Mouse (Mus musculus): ENCODE data around the gene Apeh. TPM values are rescaled to one million over a fixed set of nuclear protein-coding genes. Genes with fewer than 3 reads are reported as not detected.

The Apeh gene
- polyA plus RNA-seq, 1 experiment = 21.2 TPM

DNA sequence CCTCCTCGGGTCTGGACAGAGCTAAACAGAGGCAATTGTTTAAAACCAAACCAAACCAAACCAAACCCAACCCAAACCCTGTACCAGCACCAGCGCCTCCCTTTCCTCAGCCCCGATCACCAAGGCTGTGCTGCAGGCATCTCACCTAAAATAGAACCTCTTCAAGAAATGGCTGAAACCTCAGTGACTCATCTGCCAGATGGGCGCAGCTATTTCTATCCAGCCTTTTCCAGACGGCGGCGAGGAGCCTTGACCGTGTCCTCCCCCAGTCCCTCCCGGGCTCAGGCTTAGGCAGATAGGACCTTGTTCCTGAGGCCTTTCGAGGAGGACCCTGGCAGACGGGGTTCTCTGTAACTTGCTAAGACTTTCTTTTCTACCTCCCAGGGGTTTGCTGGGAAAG, 33.8 kb upstream of the Apeh start:
- no peaks in the 10 kb centered on the region for H3K27me3 ChIP-seq (ENCODE audit: control insufficient read depth, insufficient read depth, low read length)
- no peaks in the 10 kb centered on the region for H3K36me3 ChIP-seq (ENCODE audit: control insufficient read depth, insufficient read depth, low read length)
- no peak overlapping the region for H3K27ac ChIP-seq (ENCODE audit: control insufficient read depth, insufficient read depth, low read depth, low read length)
- TF ChIP-seq POLR2A (IDR thresholded peaks at IDR 0.05; ENCODE audit: control insufficient read depth, low read depth, low read length) (no peak), CTCF (IDR thresholded peaks at IDR 0.05; ENCODE audit: control insufficient read depth, insufficient read depth, insufficient replicate concordance, low read depth, low read length) (no peak)
- H3K4me1 ChIP-seq (ENCODE audit: control insufficient read depth, insufficient read depth, low read length) = no peaks in the 10 kb centered on the region
- no peak overlapping the region for H3K4me3 ChIP-seq (ENCODE audit: control insufficient read depth, low read depth, low read length)

DNA sequence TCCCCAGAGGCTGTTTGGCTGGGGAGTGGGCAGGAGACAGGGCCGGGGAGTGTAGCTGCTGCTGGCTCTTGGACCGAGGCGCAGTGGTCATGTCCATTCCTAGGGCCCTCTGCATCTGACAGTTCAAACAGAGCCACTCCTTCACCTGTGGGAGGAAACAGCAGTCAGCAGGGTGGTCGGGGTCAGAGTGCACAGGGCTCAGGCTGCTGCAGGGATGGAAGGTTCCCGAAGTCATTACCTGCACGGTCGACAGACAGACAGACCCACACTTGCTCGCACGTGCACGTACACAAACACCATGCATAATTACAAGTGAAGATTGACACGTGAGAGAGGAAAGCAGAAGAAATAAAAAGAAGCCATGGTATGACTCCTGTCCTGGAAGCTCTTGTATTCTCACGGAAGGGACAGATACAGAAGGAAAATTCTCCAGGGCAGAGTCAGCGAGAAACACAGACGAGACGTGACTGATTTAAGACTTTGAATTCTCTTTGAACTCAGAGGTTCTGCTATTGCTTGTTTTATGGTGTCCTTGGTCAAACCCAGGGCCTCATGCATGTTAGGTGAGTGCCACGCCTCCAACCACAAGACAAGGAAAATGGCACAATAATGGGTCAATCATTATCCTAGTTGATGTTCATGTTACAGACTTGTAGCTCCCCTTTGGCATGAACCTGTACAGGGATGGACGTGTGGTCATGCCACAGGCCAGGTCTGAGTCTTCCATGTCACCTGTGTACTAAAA, 32.2 kb upstream of the Apeh start:
- no peaks in the 10 kb centered on the region for H3K36me3 ChIP-seq (ENCODE audit: control insufficient read depth, insufficient read depth, low read length)
- H3K27me3 ChIP-seq (ENCODE audit: control insufficient read depth, insufficient read depth, low read length) = no peaks in the 10 kb centered on the region
- H3K27ac ChIP-seq (ENCODE audit: control insufficient read depth, insufficient read depth, low read depth, low read length) = no peak overlapping the region
- H3K4me3 ChIP-seq (ENCODE audit: control insufficient read depth, low read depth, low read length) = no peak overlapping the region
- no peaks in the 10 kb centered on the region for H3K4me1 ChIP-seq (ENCODE audit: control insufficient read depth, insufficient read depth, low read length)
- TF ChIP-seq CTCF (IDR thresholded peaks at IDR 0.05; ENCODE audit: control insufficient read depth, insufficient read depth, insufficient replicate concordance, low read depth, low read length) = no peak
- no peak for TF ChIP-seq POLR2A (IDR thresholded peaks at IDR 0.05; ENCODE audit: control insufficient read depth, low read depth, low read length)

DNA sequence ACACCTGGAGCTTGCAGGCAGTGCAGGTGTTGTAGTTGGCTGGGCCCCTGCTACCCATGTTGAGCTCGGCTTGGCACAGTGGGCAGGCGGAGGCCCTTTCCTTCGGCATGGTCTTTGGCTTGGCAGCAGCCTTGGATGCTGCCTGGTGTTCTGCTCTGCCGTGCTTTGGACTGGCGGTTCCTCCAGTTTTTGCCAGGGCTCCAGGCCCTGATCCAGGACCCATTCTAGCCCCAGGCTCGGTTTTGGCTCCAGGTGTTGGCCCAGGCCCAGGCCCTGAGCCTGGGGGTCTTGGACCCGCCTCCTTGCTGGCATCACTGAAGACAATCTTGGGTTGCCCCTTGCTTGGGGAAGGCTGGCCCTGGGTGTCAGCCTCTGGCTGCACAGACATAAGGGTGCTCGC, 31.3 kb upstream of the Apeh start:
- H3K4me1 ChIP-seq (ENCODE audit: control insufficient read depth, insufficient read depth, low read length) = no peaks in the 10 kb centered on the region
- TF ChIP-seq POLR2A (IDR thresholded peaks at IDR 0.05; ENCODE audit: control insufficient read depth, low read depth, low read length) (no peak), CTCF (IDR thresholded peaks at IDR 0.05; ENCODE audit: control insufficient read depth, insufficient read depth, insufficient replicate concordance, low read depth, low read length) (no peak)
- H3K27me3 ChIP-seq (ENCODE audit: control insufficient read depth, insufficient read depth, low read length) = no peaks in the 10 kb centered on the region
- H3K27ac ChIP-seq (ENCODE audit: control insufficient read depth, insufficient read depth, low read depth, low read length) = no peak overlapping the region
- H3K4me3 ChIP-seq (ENCODE audit: control insufficient read depth, low read depth, low read length) = no peak overlapping the region
- no peaks in the 10 kb centered on the region for H3K36me3 ChIP-seq (ENCODE audit: control insufficient read depth, insufficient read depth, low read length)

DNA sequence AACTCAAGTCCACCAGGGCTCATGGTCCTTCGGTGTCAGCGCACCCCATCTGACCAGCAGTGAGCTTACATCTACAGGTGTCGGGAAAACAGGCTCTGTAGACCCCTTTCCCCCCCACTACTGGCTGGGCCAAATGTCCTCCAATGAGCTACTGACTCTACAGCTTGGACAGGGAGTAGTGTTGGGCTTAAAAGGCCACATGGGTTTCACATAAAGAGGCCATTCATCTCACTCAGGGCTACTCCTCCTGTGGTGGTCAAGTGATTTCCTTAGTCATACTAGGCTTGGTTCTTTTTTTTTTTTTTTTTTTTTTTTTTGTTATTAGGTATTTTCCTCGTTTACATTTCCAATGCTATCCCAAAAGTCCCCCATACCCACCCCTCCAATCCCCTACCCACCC, 29.5 kb upstream of the Apeh start:
- H3K4me3 ChIP-seq (ENCODE audit: control insufficient read depth, low read depth, low read length) = no peak overlapping the region
- H3K36me3 ChIP-seq (ENCODE audit: control insufficient read depth, insufficient read depth, low read length) = no peaks in the 10 kb centered on the region
- TF ChIP-seq CTCF (IDR thresholded peaks at IDR 0.05; ENCODE audit: control insufficient read depth, insufficient read depth, insufficient replicate concordance, low read depth, low read length) = no peak
- no peak for TF ChIP-seq POLR2A (IDR thresholded peaks at IDR 0.05; ENCODE audit: control insufficient read depth, low read depth, low read length)
- no peak overlapping the region for H3K27ac ChIP-seq (ENCODE audit: control insufficient read depth, insufficient read depth, low read depth, low read length)
- no peaks in the 10 kb centered on the region; the same call in 1 of the 2 replicates for H3K4me1 ChIP-seq (ENCODE audit: control insufficient read depth, insufficient read depth, low read length)
- H3K27me3 ChIP-seq (ENCODE audit: control insufficient read depth, insufficient read depth, low read length) = no peaks in the 10 kb centered on the region

DNA sequence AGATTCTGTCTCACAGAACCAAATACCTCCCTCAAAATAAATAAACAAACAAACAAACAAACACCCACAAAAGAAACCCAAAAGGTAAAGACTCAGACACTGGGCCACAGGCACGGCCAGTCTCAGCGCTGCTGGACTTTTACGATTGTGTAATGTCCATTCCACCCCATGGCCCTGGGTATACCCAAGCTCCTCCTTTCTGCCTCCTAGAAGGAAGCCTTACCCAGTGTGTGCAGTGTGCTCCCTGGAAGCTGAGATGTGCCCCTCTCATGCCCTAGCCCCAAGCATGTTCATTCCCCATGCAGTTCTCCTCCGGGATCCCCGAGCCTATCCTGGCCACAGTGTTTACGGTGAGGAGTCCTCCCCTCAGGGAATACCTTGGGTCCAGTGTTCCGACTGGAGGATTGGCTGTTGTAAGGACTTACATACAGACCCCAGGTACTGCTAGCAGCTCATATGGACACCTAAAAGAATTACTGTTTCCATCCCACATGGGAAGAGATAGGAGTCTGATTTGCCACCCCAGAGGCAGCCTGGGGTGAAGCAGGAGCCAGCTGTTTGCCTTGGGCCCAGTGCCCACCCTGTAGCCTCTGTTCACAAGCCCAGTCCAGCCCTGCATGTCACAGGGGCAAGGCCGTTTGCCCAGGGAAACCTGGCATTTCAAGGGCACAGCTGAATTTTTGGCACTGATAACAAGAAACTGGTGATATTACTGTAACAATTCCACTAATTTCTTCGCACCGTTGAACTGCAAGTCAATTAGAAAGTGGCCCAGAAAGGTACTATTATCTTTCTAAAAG, 27.0 kb upstream of the Apeh start:
- Histone ChIP-seq H3K4me3 (ENCODE audit: control insufficient read depth, low read depth, low read length) (no peak overlapping the region), H3K4me1 (ENCODE audit: control insufficient read depth, insufficient read depth, low read length) (no peaks in the 10 kb centered on the region; the same call in 1 of the 2 replicates), H3K27ac (ENCODE audit: control insufficient read depth, insufficient read depth, low read depth, low read length) (no peak overlapping the region), H3K36me3 (ENCODE audit: control insufficient read depth, insufficient read depth, low read length) (no peaks in the 10 kb centered on the region), H3K27me3 (ENCODE audit: control insufficient read depth, insufficient read depth, low read length) (no peaks in the 10 kb centered on the region)
- TF ChIP-seq CTCF (IDR thresholded peaks at IDR 0.05; ENCODE audit: control insufficient read depth, insufficient read depth, insufficient replicate concordance, low read depth, low read length) = no peak
- no peak for TF ChIP-seq POLR2A (IDR thresholded peaks at IDR 0.05; ENCODE audit: control insufficient read depth, low read depth, low read length)

DNA sequence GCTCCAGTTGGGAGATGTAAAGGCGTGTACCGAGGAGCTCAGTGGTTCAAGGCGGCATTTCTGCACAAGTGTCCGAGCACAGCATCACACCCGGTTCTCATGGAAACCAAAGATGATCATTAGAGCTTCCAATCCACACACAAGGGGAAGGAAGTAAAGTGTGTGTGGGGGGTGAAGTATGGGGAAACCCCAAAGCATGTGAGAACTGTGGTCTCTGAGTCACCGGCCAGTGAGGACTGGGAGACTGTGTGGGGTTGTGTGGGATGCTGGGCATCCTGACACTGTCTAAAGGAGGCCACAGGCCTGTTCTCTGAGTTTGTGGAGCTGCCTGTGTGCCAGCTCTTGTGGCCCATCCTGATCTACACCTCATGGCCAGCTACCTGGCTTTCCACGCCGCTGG, 26.3 kb upstream of the Apeh start:
- no peak overlapping the region for H3K27ac ChIP-seq (ENCODE audit: control insufficient read depth, insufficient read depth, low read depth, low read length)
- TF ChIP-seq POLR2A (IDR thresholded peaks at IDR 0.05; ENCODE audit: control insufficient read depth, low read depth, low read length) = no peak
- TF ChIP-seq CTCF (IDR thresholded peaks at IDR 0.05; ENCODE audit: control insufficient read depth, insufficient read depth, insufficient replicate concordance, low read depth, low read length) = no peak
- H3K4me3 ChIP-seq (ENCODE audit: control insufficient read depth, low read depth, low read length) = no peak overlapping the region
- H3K4me1 ChIP-seq (ENCODE audit: control insufficient read depth, insufficient read depth, low read length) = no peaks in the 10 kb centered on the region; the same call in 1 of the 2 replicates
- no peaks in the 10 kb centered on the region for H3K36me3 ChIP-seq (ENCODE audit: control insufficient read depth, insufficient read depth, low read length)
- no peaks in the 10 kb centered on the region for H3K27me3 ChIP-seq (ENCODE audit: control insufficient read depth, insufficient read depth, low read length)

DNA sequence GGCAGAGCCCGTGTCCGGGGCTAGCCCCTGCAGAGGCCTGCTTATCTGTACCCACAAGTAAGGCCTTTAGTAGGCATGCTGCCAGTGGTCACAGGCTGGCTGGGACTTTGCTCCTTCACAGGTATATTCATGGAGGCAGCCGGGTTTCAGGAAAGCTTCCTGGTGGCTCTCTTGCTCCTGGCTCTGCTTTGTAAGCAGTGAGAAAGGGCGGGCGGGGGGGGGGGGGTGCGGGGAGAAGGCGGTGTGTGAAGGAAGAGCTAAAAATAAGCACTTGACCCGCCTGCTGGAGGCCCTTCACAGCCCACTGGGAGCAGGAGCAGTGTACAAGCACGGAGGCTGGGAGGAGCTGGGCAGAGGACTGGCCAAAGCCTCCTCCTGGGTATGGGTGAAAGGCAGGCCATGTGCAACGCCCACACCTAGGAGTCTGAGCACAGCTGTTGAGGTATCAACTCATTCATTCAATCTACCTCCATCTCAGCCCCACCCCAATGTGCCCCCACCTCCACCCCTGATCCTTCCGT, 25.5 kb upstream of the Apeh start:
- no peak overlapping the region for H3K27ac ChIP-seq (ENCODE audit: control insufficient read depth, insufficient read depth, low read depth, low read length)
- H3K4me3 ChIP-seq (ENCODE audit: control insufficient read depth, low read depth, low read length) = no peak overlapping the region

More for the DNA sequence above, 25.5 kb upstream of the Apeh start:
- no peak for TF ChIP-seq POLR2A (IDR thresholded peaks at IDR 0.05; ENCODE audit: control insufficient read depth, low read depth, low read length)
- TF ChIP-seq CTCF (IDR thresholded peaks at IDR 0.05; ENCODE audit: control insufficient read depth, insufficient read depth, insufficient replicate concordance, low read depth, low read length) = no peak
- Histone ChIP-seq H3K27me3 (ENCODE audit: control insufficient read depth, insufficient read depth, low read length) (no peaks in the 10 kb centered on the region), H3K36me3 (ENCODE audit: control insufficient read depth, insufficient read depth, low read length) (no peaks in the 10 kb centered on the region), H3K4me1 (ENCODE audit: control insufficient read depth, insufficient read depth, low read length) (peaks cover 4% of the 10 kb centered on the region)

All from testis, adult 2 months (tissue).